Mouse (Mus musculus): ENCODE measurements at regions not wholly inside any gene's neighbourhood (a gene's known extent, or its start where the extent isn't known, plus 50 kb on each side); places are given as distances from the start of the nearest gene placed in this dataset.

GRCm38 (mm10) chr17:89592826-89593225 is 317.4 kb downstream of the Gm10184 start:
- no peak for ATAC-seq (replicated peaks; ENCODE audit: poor library complexity, severe bottlenecking)

- ATAC-seq (replicated peaks; ENCODE audit: poor library complexity, severe bottlenecking), result no peak
These were observed 350.7 kb downstream of the Gm10184 start for GRCm38 (mm10) chr17:89559506-89559905.

- ATAC-seq (replicated peaks; ENCODE audit: poor library complexity, severe bottlenecking), result no peak
These were observed 354.3 kb upstream of the Fshr start for GRCm38 (mm10) chr17:89554754-89555153.

- ATAC-seq (replicated peaks; ENCODE audit: poor library complexity, severe bottlenecking), result no peak
These were observed 353.1 kb upstream of the Fshr start for GRCm38 (mm10) chr17:89553597-89553996.

DNA sequence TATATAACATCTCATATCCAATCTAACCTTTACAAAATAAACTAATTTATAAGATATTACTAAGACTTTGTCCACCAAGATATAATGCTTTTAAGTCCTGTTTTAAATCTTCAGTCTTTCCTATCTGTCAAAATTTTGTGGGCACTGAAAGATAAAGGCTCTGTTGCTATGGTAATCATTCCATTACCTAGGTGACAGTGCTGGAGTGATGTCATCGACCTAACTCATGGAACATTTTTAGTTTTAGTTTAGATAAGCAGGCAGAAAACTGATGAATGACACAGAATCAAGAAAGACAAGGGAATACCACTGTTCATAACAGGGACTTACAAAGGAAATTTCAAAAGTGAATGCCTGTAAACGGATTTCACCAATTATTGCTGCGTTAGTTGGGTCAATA is 350.3 kb upstream of the Fshr start:
- ATAC-seq (replicated peaks; ENCODE audit: poor library complexity, severe bottlenecking), result no peak

DNA sequence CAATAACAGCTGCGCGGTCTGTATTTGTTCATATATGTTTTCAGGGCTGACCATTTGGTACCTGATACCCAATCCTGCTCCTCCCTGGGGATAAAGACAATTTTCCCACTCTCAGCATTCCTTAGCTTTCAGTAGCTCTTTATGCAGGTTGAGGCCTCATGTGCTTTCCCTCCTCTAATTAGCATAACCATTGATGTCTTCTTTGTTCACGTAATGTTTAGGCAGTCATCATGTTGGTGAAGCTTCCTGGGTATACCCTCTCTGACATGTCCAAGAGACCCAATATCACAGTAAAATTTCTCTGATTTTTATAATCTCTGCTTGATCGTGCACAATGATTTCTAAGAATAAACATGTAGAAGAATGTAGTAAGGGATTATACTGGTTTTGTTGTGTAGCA is 321.4 kb upstream of the Fshr start:
- no peak for ATAC-seq (replicated peaks; ENCODE audit: poor library complexity, severe bottlenecking)

DNA sequence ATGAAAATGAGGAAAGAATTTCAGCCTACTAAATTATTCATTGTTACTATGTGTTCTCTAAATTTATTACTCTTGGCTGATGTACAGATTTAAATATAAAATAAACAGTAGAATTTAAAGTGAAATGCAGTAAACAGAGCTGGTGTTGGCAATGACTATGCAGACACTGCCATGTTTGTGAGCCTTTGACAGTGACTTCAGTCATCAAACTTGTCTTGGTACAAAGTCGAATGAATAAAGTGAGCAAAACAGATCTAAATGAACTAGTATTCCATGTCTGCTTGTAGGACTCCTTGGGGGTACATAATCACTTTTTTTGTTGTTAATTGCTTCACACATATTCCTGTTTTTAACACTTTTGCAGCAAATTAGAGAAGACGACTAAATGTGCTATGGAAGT is 318.9 kb upstream of the Fshr start:
- ATAC-seq (replicated peaks; ENCODE audit: poor library complexity, severe bottlenecking), result no peak

GRCm38 (mm10) chr17:89505288-89505687 is 304.8 kb upstream of the Fshr start:
- ATAC-seq (replicated peaks; ENCODE audit: poor library complexity, severe bottlenecking), result no peak

DNA sequence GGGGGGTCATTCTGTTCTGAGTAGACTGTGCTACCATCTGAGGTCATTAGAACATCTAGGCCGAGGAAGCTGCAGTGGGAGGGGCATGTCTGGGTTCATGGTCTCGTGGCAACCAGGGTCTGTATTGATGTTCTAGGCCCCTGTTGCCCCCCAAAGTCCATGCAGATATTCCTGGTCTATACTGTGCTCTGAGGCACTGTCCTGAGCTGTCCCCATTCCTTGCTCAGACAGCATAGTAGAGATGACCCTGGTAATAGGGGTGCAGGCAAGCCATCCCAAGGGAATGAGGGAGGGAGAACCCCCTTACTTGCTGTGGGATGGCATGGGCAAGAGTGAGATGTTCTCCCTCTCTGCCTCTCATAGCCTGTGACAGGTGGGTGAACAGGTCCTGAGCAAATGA is 293.1 kb upstream of the Fshr start:
- no peak for ATAC-seq (replicated peaks; ENCODE audit: poor library complexity, severe bottlenecking)

- ATAC-seq (replicated peaks; ENCODE audit: poor library complexity, severe bottlenecking), result no peak
These were observed 266.0 kb upstream of the Fshr start for GRCm38 (mm10) chr17:89466486-89466885.

DNA sequence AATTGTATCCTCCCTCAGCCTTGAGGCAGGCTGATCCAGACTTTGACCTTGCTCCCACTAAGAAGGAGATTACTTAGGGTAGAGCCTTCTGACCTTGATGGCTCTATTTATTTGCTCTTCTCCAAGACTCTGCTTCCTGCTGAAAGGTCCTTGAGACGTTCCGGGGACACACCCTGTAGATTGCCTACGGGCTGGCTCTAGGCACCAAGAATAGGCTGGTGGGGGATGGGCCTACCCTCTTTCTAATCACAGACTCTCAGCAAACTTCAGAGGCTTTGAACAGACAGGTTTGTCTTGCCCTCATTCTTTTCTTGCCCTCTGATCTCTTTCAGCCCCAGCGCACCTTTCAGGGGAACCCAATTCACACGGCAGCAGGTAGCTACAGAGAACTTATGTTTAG is 265.4 kb upstream of the Fshr start:
- no peak for ATAC-seq (replicated peaks; ENCODE audit: poor library complexity, severe bottlenecking)

DNA sequence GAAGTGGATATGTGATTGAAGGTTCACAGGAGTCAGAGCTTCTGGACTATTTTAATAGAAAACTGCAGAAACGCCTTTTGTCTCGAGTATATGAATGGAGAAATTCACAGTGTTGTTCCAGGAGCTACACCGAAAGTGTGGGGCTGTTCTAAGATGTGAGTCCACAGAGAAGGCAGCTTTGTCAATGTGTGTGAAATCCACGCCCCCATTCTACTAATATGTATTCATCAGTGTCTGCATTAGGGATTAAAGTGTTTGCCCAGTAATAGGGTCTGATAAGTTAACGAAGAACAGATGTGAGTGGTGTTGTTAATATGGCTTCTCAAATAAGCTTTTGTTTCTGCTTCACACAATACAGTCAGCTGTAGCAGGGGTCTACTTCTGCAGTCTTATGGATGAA is 260.0 kb upstream of the Fshr start:
- no peak for ATAC-seq (replicated peaks; ENCODE audit: poor library complexity, severe bottlenecking)

- ATAC-seq (replicated peaks; ENCODE audit: poor library complexity, severe bottlenecking), result peak; percentile 83
These were observed 253.8 kb upstream of the Fshr start for GRCm38 (mm10) chr17:89454301-89454700.

GRCm38 (mm10) chr17:89450724-89451123 is 250.2 kb upstream of the Fshr start:
- ATAC-seq (replicated peaks; ENCODE audit: poor library complexity, severe bottlenecking), result peak; percentile 86

GRCm38 (mm10) chr17:89449391-89449790 is 248.9 kb upstream of the Fshr start:
- no peak for ATAC-seq (replicated peaks; ENCODE audit: poor library complexity, severe bottlenecking)

- ATAC-seq (replicated peaks; ENCODE audit: poor library complexity, severe bottlenecking), result no peak
These were observed 233.8 kb upstream of the Fshr start for GRCm38 (mm10) chr17:89434288-89434687.

DNA sequence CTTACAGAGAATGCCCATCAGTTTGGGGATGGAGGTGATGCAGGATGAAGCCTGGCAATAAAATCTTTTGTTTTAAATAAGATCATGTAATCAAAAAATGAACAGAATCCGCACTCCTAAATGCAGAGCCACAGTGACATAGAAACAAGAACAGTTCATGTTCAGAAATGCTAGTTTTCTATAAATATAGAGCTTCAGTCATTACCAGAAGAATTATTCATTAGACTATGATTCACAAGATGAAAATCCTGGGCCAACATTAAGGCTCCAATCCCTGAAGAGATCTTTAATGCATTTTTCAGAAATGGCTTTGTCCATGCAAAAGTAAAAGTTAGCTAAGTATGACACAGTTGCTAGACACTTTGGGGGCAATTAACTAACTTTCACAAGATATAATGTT is 209.6 kb upstream of the Fshr start:
- no peak for ATAC-seq (replicated peaks; ENCODE audit: poor library complexity, severe bottlenecking)

DNA sequence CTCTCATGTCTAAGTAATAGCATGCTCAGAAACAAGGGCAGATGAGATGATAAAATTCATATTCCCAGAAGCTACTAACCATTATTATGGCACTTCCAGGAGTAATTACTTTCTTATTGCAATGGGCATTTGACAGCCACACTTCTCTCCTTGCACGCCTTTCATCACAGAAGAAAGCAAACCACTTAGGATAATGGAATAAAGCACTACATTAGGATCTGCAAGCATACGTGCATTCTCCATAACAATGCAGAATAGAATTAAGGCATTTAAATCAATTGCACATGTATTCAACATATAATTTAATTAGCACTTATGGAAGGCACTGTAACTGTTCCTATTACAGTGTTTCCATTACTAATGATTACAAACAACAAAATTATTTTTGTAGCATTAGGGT is 205.1 kb upstream of the Fshr start:
- no peak for ATAC-seq (replicated peaks; ENCODE audit: poor library complexity, severe bottlenecking)

DNA sequence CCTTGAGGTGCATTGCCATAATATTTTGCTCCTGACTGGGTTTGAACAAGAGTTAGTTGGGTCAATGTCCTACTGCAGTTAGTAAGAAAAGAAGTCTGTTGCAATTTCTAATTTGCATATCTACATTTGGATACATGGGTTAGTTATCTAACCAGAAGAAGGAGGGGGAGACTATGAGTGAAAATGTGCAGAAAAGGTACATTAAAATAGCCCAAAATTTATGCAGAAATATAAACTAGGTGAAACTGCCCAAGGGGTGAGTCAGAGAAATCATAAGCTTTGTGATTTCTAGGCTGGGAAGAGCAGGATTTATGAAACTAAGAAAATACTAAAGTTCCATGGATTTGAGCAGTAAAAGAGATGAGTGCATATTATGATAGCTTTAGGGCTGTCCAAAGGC is 156.8 kb upstream of the Fshr start:
- no peak for ATAC-seq (replicated peaks; ENCODE audit: poor library complexity, severe bottlenecking)

DNA sequence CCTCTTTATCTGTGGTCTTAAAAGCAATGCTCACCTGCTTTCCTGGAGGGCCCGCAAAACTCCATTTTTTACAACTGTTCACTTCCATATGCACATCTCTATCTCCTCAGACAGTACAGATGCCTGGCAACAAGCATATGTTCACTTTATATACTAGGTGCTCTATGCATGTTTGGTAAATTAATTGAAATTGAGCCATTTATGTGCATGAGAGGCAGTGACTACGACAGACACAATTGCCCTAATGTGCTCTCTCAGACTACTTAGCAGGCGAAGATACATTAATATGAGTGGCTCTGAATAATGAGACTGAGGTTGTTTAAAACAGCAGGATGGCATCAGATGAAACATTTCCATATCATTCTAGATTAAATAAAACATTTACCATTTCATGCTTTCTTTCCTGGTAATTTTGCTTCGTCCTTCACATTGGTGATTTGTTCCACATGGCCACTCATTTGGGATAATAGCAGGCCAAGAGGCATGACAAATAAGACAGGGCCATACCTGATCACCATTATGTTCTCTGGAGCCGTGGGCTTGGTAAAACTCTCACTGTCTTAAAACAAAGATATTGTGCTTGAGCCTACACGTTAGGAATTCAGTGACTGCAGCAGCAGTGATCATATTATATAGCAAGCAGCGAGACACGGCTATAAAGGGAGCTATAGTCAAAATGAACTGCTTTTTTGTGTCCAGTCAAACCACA is 140.2 kb upstream of the Fshr start:
- ATAC-seq (replicated peaks; ENCODE audit: poor library complexity, severe bottlenecking), result no peak

DNA sequence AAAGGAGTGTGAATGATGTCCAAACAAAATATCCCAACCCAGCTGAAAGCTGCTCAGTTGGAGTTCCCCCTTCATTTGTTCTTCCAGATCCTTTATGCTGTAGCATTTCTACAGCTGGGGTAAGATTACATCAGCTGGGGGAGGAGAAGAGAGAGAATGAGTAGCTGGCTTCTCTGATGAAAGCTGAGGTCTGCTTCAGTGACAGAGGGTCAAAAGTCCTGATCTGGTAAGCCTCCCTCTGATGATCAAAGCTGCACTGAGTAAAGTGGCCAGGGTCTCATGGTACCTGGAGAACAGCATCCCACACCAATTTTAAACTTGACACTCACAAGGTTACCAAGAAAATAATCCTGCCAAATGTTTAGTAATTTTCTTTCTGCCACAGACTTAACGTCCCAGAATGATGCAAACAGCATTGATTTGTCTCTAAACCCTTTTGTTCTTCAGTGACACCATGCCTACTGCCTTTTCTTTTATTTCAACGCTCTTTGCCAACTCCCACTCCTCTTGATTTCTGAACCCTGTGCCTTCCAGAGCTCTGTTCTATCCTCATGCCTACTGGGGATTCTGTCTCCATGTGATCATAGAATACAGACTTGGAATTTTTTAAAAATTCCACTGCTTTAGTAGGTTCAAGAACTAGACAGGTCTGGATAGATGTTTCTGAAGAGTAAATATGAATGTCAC is 119.3 kb upstream of the Fshr start:
- no peak for ATAC-seq (replicated peaks; ENCODE audit: poor library complexity, severe bottlenecking)

GRCm38 (mm10) chr17:89318356-89318755 is 117.9 kb upstream of the Fshr start:
- no peak for ATAC-seq (replicated peaks; ENCODE audit: poor library complexity, severe bottlenecking)
